Comparison of ENCODE assay signal across 1 mouse cellular context in the genomic region with DNA sequence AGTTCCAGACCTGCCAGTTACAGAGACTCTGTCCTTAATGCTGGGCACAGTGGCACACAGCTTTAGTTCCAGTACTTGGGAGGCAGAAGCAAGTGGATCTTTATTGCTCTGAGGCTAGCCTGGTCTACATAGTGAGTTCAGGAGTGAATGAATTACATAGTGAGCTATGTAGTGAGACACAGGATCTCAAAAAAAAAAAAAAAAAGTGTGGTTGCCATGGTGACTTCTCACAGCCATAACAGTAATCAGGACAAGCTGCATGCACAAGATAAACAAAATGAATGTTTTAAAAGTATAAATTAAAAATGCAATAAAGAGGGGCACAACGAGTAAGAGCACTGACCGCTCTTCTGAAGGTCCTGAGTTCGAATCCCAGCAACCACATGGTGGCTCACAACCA.
TF ChIP-seq lines count a peak whose summit lies in the region.

No protein-coding gene starts in this region.

TF ChIP-seq in MEL, 35 proteins besides CTCF, POLR2A, EP300 and RAD21 (continued from another document):
- TF ChIP-seq SMC3 (IDR thresholded peaks at IDR 0.05; ENCODE audit: low read depth, low read length) (no peak), MAZ (IDR thresholded peaks at IDR 0.05; ENCODE audit: low read depth, low read length) (no peak), GABPA (IDR thresholded peaks at IDR 0.05; ENCODE audit: low read depth, low read length) (no peak), NRF1 (IDR thresholded peaks at IDR 0.05; ENCODE audit: insufficient read depth, low read depth, low read length, poor library complexity, severe bottlenecking) (no peak), HCFC1 (IDR thresholded peaks at IDR 0.05; ENCODE audit: low read depth, low read length) (no peak), E2F4 (IDR thresholded peaks at IDR 0.05; ENCODE audit: borderline replicate concordance, low read depth, low read length) (no peak), KAT2A (conservative IDR thresholded peaks at IDR 0.05; ENCODE audit: low read depth, low read length) (no peak), MYB (IDR thresholded peaks at IDR 0.05; ENCODE audit: low read depth, low read length) (no peak), GATA1 (IDR thresholded peaks at IDR 0.05; ENCODE audit: low read depth, low read length) (no peak), MYC (IDR thresholded peaks at IDR 0.05; ENCODE audit: low read depth, low read length) (no peak), CHD1 (IDR thresholded peaks at IDR 0.05; ENCODE audit: low read depth, low read length) (no peak), ZMIZ1 (IDR thresholded peaks at IDR 0.05; ENCODE audit: low read depth, low read length) (no peak), USF2 (IDR thresholded peaks at IDR 0.05; ENCODE audit: borderline replicate concordance in 1 of 2, insufficient read depth in 1 of 2, low read depth in 1 of 2, low read length in 2 of 2) (no peak), TCF12 (IDR thresholded peaks at IDR 0.05; ENCODE audit: low read depth, low read length) (peak; percentile 13; the same call in 1 of the 2 replicates)
